Mouse (Mus musculus) midbrain, embryonic 14.5 days (tissue): ENCODE measurements at regions not wholly inside any gene's neighbourhood (a gene's known extent, or its start where the extent isn't known, plus 50 kb on each side); places are given as distances from the start of the nearest gene placed in this dataset.

ENCODE experiments used
- ATAC-seq: fragments of 200-750 bp; cut with Nextera tagmentation; 2 replicates; pipeline ENCODE4 v1.8.0; 2017; ENCODE audit warnings: moderate number of reproducible peaks, moderate library complexity; ENCODE audit not compliant: low FRiP score, low TSS enrichment
- DNase-seq: peaks from one replicate; pipeline ENCODE4 v3.0.0-alpha.2; 2015
- H3K27ac ChIP-seq: fragments of 300-500 bp; sonication (generic); replicated peaks from 2 replicates; pipeline ENCODE4 v1.5.1; 2014; ENCODE audit warnings: mild to moderate bottlenecking, low read depth, low read length, moderate library complexity
- H3K27me3 ChIP-seq: fragments of 300-500 bp; sonication (generic); 2 replicates; pipeline ENCODE4 v1.6.1; 2014; ENCODE audit warnings: low read length, control low read depth, mixed read lengths; ENCODE audit not compliant: control insufficient read depth, insufficient read depth
- H3K36me3 ChIP-seq: fragments of 300-500 bp; sonication (generic); 2 replicates; pipeline ENCODE4 v1.6.1; 2014; ENCODE audit warnings: low read length, control low read depth; ENCODE audit not compliant: control insufficient read depth, insufficient read depth
- H3K4me1 ChIP-seq: fragments of 300-500 bp; sonication (generic); 2 replicates; pipeline ENCODE4 v1.6.1; 2014; ENCODE audit warnings: mild to moderate bottlenecking, antibody characterized with exemption, low read length, control low read depth; ENCODE audit not compliant: control insufficient read depth, insufficient read depth
- H3K4me2 ChIP-seq: fragments of 300-500 bp; sonication (generic); 2 replicates; pipeline ENCODE4 v1.6.1; 2014; ENCODE audit warnings: mild to moderate bottlenecking, low read length, moderate library complexity
- H3K4me3 ChIP-seq: fragments of 300-500 bp; sonication (generic); replicated peaks from 2 replicates; pipeline ENCODE4 v1.5.1; 2014; ENCODE audit warnings: low read depth, low read length
- H3K9ac ChIP-seq: fragments of 300-500 bp; sonication (generic); replicated peaks from 2 replicates; pipeline ENCODE4 v1.6.1; 2014; ENCODE audit warnings: mild to moderate bottlenecking, low read length, moderate library complexity
- H3K9me3 ChIP-seq: fragments of 300-500 bp; sonication (generic); 2 replicates; pipeline ENCODE4 v1.6.1; 2016; ENCODE audit warnings: low read length, control low read depth, mixed read lengths; ENCODE audit not compliant: control insufficient read depth
- WGBS: fragments of 180-500 bp; shearing (Covaris S2); extraction: QIAGEN DNeasy Blood & Tissue Kit; methylation state at CpG from one replicate; pipeline ENCODE4 v1.1.7; 2014; 5-methylcytosine and 5-hydroxymethylcytosine counted together

- WGBS, result 45% methylated on average over 15 of the region's 15 CpGs
- no peaks in the 10 kb centered on the region for H3K27me3 ChIP-seq
- no peak overlapping the region for H3K27ac ChIP-seq
- no peaks in the 10 kb centered on the region for H3K36me3 ChIP-seq
- DNase-seq (no peak), ATAC-seq (no peak)
- no peaks in the 10 kb centered on the region for H3K4me1 ChIP-seq
- no peak overlapping the region for H3K4me3 ChIP-seq
- no peak overlapping the region for H3K4me2 ChIP-seq
- H3K9me3 ChIP-seq, result no peaks in the 10 kb centered on the region
- H3K9ac ChIP-seq, result no peak overlapping the region
These were observed 611.6 kb upstream of the Fam19a5 start for GRCm38 (mm10) chr15:86932345-86933075.

- Histone ChIP-seq H3K9me3 (no peaks in the 10 kb centered on the region), H3K9ac (no peak overlapping the region), H3K36me3 (no peaks in the 10 kb centered on the region), H3K4me2 (no peak overlapping the region), H3K27ac (no peak overlapping the region), H3K27me3 (no peaks in the 10 kb centered on the region), H3K4me1 (no peaks in the 10 kb centered on the region), H3K4me3 (no peak overlapping the region)
- DNase-seq (no peak), ATAC-seq (no peak)
- WGBS, result 88% methylated on average over 3 of the region's 3 CpGs
These were observed 606.7 kb upstream of the Fam19a5 start for GRCm38 (mm10) chr15:86937364-86937763.

DNA sequence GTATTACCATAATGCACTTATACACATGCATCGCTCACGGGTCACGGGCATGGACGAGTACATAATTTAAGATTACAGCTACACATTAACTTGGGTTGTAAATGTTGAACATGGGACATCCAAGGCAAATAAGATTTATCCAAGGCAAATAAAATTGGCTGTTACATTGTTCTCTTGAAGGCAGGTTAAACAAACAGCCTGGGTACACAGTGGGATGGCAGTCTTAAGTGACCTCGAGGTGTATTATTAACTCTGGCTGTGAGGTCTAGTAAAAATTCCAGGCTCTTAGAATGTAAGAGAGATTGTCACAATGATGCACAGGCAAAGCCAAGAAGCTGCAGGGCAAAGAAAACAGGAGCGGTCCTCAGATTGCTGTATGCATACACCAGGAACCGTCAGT is 599.6 kb upstream of the Fam19a5 start:
- Histone ChIP-seq H3K4me2 (no peak overlapping the region), H3K27ac (no peak overlapping the region), H3K27me3 (no peaks in the 10 kb centered on the region), H3K9me3 (no peaks in the 10 kb centered on the region), H3K9ac (no peak overlapping the region), H3K36me3 (no peaks in the 10 kb centered on the region), H3K4me3 (no peak overlapping the region), H3K4me1 (no peaks in the 10 kb centered on the region)
- ATAC-seq (no peak), DNase-seq (no peak)
- WGBS, result 88% methylated on average over 7 of the region's 7 CpGs

DNA sequence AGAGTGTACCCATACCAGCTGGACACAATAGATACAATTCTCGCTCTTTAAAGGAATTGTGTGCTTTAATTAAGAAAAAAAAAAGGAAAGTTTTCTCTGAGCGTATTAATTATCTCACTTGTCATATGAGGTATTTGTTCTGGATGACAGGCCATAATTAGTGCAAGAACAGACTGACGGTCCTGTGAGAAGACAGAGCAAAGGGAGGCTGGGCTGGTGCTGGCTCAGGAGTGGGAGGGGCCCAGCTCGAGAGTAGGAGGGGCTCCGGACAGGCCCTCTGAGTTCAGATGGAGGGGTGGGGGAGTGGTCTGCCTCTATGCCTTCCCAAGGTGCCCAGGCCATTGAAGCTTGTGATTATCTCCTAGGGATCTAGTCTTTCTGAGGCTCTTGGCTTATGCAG is 591.5 kb upstream of the Fam19a5 start:
- H3K4me1 ChIP-seq, result 0 out of 2 replicates have a peak, but pooled peaks cover 5% of the 10 kb centered on the region
- WGBS, result 51% methylated on average over 5 of the region's 5 CpGs
- no peak for ATAC-seq
- H3K27ac ChIP-seq, result no peak overlapping the region
- no peaks in the 10 kb centered on the region for H3K36me3 ChIP-seq
- no peak overlapping the region for H3K9ac ChIP-seq
- no peak overlapping the region for H3K4me3 ChIP-seq
- H3K4me2 ChIP-seq, result no peak overlapping the region
- no peaks in the 10 kb centered on the region for H3K27me3 ChIP-seq
- no peaks in the 10 kb centered on the region for H3K9me3 ChIP-seq
- no peak for DNase-seq

DNA sequence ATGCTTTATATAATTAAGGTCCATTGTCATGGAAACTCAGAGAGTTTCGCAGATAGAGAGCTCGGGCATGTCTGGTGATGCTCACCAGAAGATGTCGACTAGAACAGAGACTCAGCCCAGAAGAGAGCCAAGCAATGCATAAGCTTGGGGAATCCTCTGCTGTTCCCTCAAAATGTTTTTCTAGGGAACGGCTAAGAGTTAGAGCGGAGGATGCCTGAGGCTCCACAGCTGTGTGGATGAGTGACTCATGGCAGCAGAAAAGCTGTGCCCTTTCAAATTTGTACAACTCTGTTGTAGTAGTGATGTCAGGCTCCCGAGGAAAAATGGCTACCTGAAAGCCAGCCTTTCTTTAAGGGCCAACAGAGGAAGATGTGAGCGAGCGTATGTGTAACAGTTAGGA is 586.2 kb upstream of the Fam19a5 start:
- 86% methylated on average over 8 of the region's 8 CpGs for WGBS
- Histone ChIP-seq H3K36me3 (no peaks in the 10 kb centered on the region), H3K9me3 (no peaks in the 10 kb centered on the region), H3K4me3 (no peak overlapping the region), H3K9ac (no peak overlapping the region), H3K4me1 (0 out of 2 replicates have a peak, but pooled peaks cover 5% of the 10 kb centered on the region), H3K27me3 (no peaks in the 10 kb centered on the region), H3K4me2 (no peak overlapping the region), H3K27ac (no peak overlapping the region)
- DNase-seq, result no peak
- ATAC-seq, result no peak

GRCm38 (mm10) chr15:86962921-86963320 is 581.2 kb upstream of the Fam19a5 start:
- H3K4me1 ChIP-seq, result 0 out of 2 replicates have a peak, but pooled peaks cover 4% of the 10 kb centered on the region
- WGBS, result 84% methylated on average over 2 of the region's 2 CpGs
- H3K9me3 ChIP-seq, result no peaks in the 10 kb centered on the region
- H3K27ac ChIP-seq, result no peak overlapping the region
- ATAC-seq, result no peak
- no peak overlapping the region for H3K9ac ChIP-seq
- H3K36me3 ChIP-seq, result no peaks in the 10 kb centered on the region
- H3K4me3 ChIP-seq, result no peak overlapping the region
- DNase-seq, result no peak
- H3K27me3 ChIP-seq, result no peaks in the 10 kb centered on the region
- no peak overlapping the region for H3K4me2 ChIP-seq

DNA sequence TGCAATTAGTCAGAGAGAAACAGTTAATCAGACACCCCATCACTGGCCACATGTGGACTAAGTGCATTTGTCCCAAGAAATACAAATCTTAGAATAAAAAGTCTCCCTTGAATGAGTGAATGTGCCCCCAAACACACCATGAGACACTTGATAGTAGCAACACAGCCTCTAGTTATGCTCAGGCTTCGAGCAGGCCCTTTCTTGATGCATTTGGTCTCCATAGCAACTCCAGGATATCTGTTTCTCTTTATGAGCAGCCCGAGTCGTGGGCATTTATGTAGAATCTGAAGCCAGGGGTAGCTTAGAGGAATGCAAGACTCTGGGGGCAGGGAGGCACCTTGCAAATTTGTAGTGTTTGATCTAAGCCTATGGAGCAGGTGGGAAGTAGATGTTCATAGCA is 580.6 kb upstream of the Fam19a5 start:
- Histone ChIP-seq H3K27ac (no peak overlapping the region), H3K9me3 (no peaks in the 10 kb centered on the region), H3K4me2 (no peak overlapping the region), H3K4me3 (no peak overlapping the region), H3K4me1 (0 out of 2 replicates have a peak, but pooled peaks cover 4% of the 10 kb centered on the region), H3K36me3 (no peaks in the 10 kb centered on the region), H3K9ac (no peak overlapping the region), H3K27me3 (no peaks in the 10 kb centered on the region)
- DNase-seq, result peak; percentile 66
- WGBS, result 9% methylated on average over 3 of the region's 3 CpGs
- ATAC-seq, result no peak

DNA sequence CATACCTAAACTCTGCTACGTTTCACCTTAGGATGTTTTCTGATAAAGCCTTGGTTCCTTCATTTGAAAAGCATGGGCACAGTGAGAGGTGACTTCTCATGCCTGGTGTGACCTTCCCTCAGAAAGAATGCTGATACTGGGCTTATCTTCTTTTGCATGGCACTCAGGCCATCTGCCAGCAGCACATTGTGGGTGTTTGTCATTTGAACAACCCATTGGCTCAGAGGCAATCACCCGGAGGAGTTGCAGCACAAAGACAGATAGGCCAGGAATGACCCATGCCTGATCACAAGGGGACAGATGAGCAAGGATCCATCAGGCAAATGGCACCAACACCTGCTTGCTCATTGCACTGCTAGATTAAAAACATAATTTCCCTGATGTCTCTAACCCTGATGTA is 572.7 kb upstream of the Fam19a5 start:
- 87% methylated on average over 2 of the region's 2 CpGs for WGBS
- no peak for DNase-seq
- Histone ChIP-seq H3K27ac (no peak overlapping the region), H3K4me1 (no peaks in the 10 kb centered on the region), H3K9ac (no peak overlapping the region), H3K36me3 (no peaks in the 10 kb centered on the region), H3K27me3 (no peaks in the 10 kb centered on the region), H3K4me2 (no peak overlapping the region), H3K4me3 (no peak overlapping the region), H3K9me3 (no peaks in the 10 kb centered on the region)
- ATAC-seq, result no peak

- ATAC-seq, result no peak
These were observed 547.9 kb upstream of the Fam19a5 start for GRCm38 (mm10) chr15:86996196-86996595.

More at GRCm38 (mm10) chr15:86996196-86996595, 547.9 kb upstream of the Fam19a5 start:
- WGBS, result 83% methylated on average over 6 of the region's 6 CpGs
- Histone ChIP-seq H3K27ac (no peak overlapping the region), H3K36me3 (no peaks in the 10 kb centered on the region), H3K4me1 (no peaks in the 10 kb centered on the region), H3K9ac (no peak overlapping the region), H3K4me3 (no peak overlapping the region), H3K4me2 (no peak overlapping the region), H3K27me3 (no peaks in the 10 kb centered on the region), H3K9me3 (no peaks in the 10 kb centered on the region)
- DNase-seq, result no peak
